Mouse (Mus musculus): ENCODE measurements around the gene Klf1. TPM values are rescaled to one million over a fixed set of nuclear protein-coding genes. Genes with fewer than 3 reads are reported as not detected.

Klf1 gene
- polyA plus RNA-seq, 1 experiment = 0.38 TPM

Other genes with a start within 250 kb of the Klf1 start
- gene Ier2, start 239.1 kb upstream of the Klf1 start, polyA plus RNA-seq (2012; rRNA removed) = 11.1 and 21.5 TPM in 2 replicates
- 143 and 157 TPM in 2 replicates for gene Trmt1, start 215.6 kb upstream of the Klf1 start, polyA plus RNA-seq (2012; rRNA removed)
- 79.7 and 79.8 TPM in 2 replicates for gene Nacc1, start 214.1 kb upstream of the Klf1 start, polyA plus RNA-seq (2012; rRNA removed)
- gene Lyl1, start 200.5 kb upstream of the Klf1 start, polyA plus RNA-seq (2012; rRNA removed) = 2.9 and 4.1 TPM in 2 replicates
- 0.36 TPM in 1 of 2 replicates, not detected in the other for gene G430095P16Rik, start 178.9 kb upstream of the Klf1 start, polyA plus RNA-seq (2012; rRNA removed)
- 51.3 and 61.3 TPM in 2 replicates for gene Nfix, start 101.6 kb upstream of the Klf1 start, polyA plus RNA-seq (2012; rRNA removed)
- gene Dand5, start 79.1 kb upstream of the Klf1 start, polyA plus RNA-seq (2012; rRNA removed) = 14.6 and 15.5 TPM in 2 replicates
- 28.0 and 30.9 TPM in 2 replicates for gene Gadd45gip1, start 70.4 kb upstream of the Klf1 start, polyA plus RNA-seq (2012; rRNA removed)
- gene Rad23a, start 61.3 kb upstream of the Klf1 start, polyA plus RNA-seq (2012; rRNA removed) = 75.2 and 80.5 TPM in 2 replicates
- 561 and 590 TPM in 2 replicates for gene Calr, start 55.0 kb upstream of the Klf1 start, polyA plus RNA-seq (2012; rRNA removed)
- gene Farsa, start 44.9 kb upstream of the Klf1 start, polyA plus RNA-seq (2012; rRNA removed) = 59.6 and 59.7 TPM in 2 replicates
- 4.2 and 5.2 TPM in 2 replicates for gene Syce2, start 29.8 kb upstream of the Klf1 start, polyA plus RNA-seq (2012; rRNA removed)
- 55.1 and 71.5 TPM in 2 replicates for gene Gcdh, start 8.0 kb upstream of the Klf1 start, polyA plus RNA-seq (2012; rRNA removed)
- gene Dnase2a, start 6.6 kb downstream of the Klf1 start, polyA plus RNA-seq (2012; rRNA removed) = 5.7 and 6.5 TPM in 2 replicates
- 69.0 and 76.3 TPM in 2 replicates for gene Mast1, start 35.4 kb downstream of the Klf1 start, polyA plus RNA-seq (2012; rRNA removed)
- gene Rtbdn, start 45.1 kb downstream of the Klf1 start, polyA plus RNA-seq (2012; rRNA removed) = 7.6 and 7.9 TPM in 2 replicates
- not detected in 2 replicates for gene Gm49661, start 67.5 kb downstream of the Klf1 start, polyA plus RNA-seq (2012; rRNA removed)
- 318 and 332 TPM in 2 replicates for gene Prdx2, start 67.7 kb downstream of the Klf1 start, polyA plus RNA-seq (2012; rRNA removed)
- 37.5 and 39.7 TPM in 2 replicates for gene Rnaseh2a, start 67.8 kb downstream of the Klf1 start, polyA plus RNA-seq (2012; rRNA removed)
- gene Junb, start 76.8 kb downstream of the Klf1 start, polyA plus RNA-seq (2012; rRNA removed) = 52.0 and 106 TPM in 2 replicates
- gene Hook2, start 88.7 kb downstream of the Klf1 start, polyA plus RNA-seq (2012; rRNA removed) = 20.7 and 26.0 TPM in 2 replicates
- gene Best2, start 112.6 kb downstream of the Klf1 start, polyA plus RNA-seq (2012; rRNA removed) = 0.10 TPM in 1 of 2 replicates, not detected in the other
- gene Asna1, start 123.4 kb downstream of the Klf1 start, polyA plus RNA-seq (2012; rRNA removed) = 238 and 271 TPM in 2 replicates
- gene Trir, start 124.9 kb downstream of the Klf1 start, polyA plus RNA-seq (2012; rRNA removed) = 150 and 167 TPM in 2 replicates
- gene Tnpo2, start 135.0 kb downstream of the Klf1 start, polyA plus RNA-seq (2012; rRNA removed) = 96.1 and 109 TPM in 2 replicates
- gene Fbxw9, start 158.1 kb downstream of the Klf1 start, polyA plus RNA-seq (2012; rRNA removed) = 42.4 and 46.3 TPM in 2 replicates
- 0.74 TPM in 1 of 2 replicates, not detected in the other for gene Gm5741, start 166.1 kb downstream of the Klf1 start, polyA plus RNA-seq (2012; rRNA removed)
- gene Dhps, start 169.8 kb downstream of the Klf1 start, polyA plus RNA-seq (2012; rRNA removed) = 66.6 and 68.7 TPM in 2 replicates
- gene Wdr83os, start 178.8 kb downstream of the Klf1 start, polyA plus RNA-seq (2012; rRNA removed) = 110 and 122 TPM in 2 replicates
- 57.8 and 58.2 TPM in 2 replicates for gene Wdr83, start 179.4 kb downstream of the Klf1 start, polyA plus RNA-seq (2012; rRNA removed)
- 40.2 and 46.9 TPM in 2 replicates for gene Man2b1, start 181.3 kb downstream of the Klf1 start, polyA plus RNA-seq (2012; rRNA removed)
- gene Zfp791, start 221.2 kb downstream of the Klf1 start, polyA plus RNA-seq (2012; rRNA removed) = 3.2 and 4.0 TPM in 2 replicates
- not detected in 2 replicates for gene Cks1brt, start 250.0 kb downstream of the Klf1 start, polyA plus RNA-seq (2012; rRNA removed)

Measured in frontal cortex, adult 2 months (tissue).